Mouse (Mus musculus): ENCODE measurements around the gene Myo1e.

- TF ChIP-seq POLR2A (IDR thresholded peaks at IDR 0.05; ENCODE audit: borderline replicate concordance, low read depth, low read length) (no peak), CTCF (IDR thresholded peaks at IDR 0.05; ENCODE audit: low read depth, low read length) (no peak)
These were observed 174.9 kb downstream of the Myo1e start for GRCm38 (mm10) chr9:70382091-70382490.

Data from bone marrow macrophage, adult 2 months (primary cell).